Mouse (Mus musculus): ENCODE data around the gene Tmtc2. TPM values are rescaled to one million over a fixed set of nuclear protein-coding genes. Genes with fewer than 3 reads are reported as not detected.

The Tmtc2 gene
- total RNA-seq (2015; ENCODE audit: low replicate concordance) (not detected in 2 replicates), total RNA-seq (2017; ENCODE audit: low replicate concordance) (not detected in 2 replicates)

- peak; percentile 65 for ATAC-seq (replicated peaks; ENCODE audit: low FRiP score, poor library complexity, severe bottlenecking)
Observed at GRCm38 (mm10) chr10:105573908-105574694, at the start of gene Tmtc2. Tmtc2 (minus strand) TSS chr10:105574451.

- no peak for ATAC-seq (replicated peaks; ENCODE audit: low FRiP score, poor library complexity, severe bottlenecking)
Observed at GRCm38 (mm10) chr10:105612117-105612516, 37.9 kb upstream of the Tmtc2 start.

DNA sequence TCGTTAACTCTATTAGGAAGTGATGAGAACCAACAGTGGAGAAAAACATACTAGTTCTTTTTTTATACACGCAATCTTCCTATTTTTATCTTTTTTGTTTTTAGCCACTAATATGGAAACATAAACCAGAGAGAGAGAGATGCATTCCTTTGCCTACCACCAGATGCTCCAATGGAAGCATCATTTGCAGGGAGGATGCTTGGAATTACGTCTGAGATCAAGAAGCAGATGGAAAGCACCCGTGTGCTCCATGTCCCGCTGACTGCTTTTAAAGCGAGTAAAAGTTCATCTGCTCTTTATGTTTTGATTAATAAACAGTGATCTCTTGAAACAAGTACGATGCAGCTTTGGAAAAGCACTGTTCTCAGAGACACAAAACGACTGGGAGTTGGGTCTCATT, 24.6 kb upstream of the Tmtc2 start:
- ATAC-seq (replicated peaks; ENCODE audit: low FRiP score, poor library complexity, severe bottlenecking), result no peak

GRCm38 (mm10) chr10:105597226-105597625, 23.0 kb upstream of the Tmtc2 start:
- ATAC-seq (replicated peaks; ENCODE audit: low FRiP score, poor library complexity, severe bottlenecking), result no peak

GRCm38 (mm10) chr10:105595480-105596102, 21.3 kb upstream of the Tmtc2 start:
- ATAC-seq (replicated peaks; ENCODE audit: low FRiP score, poor library complexity, severe bottlenecking), result no peak

DNA sequence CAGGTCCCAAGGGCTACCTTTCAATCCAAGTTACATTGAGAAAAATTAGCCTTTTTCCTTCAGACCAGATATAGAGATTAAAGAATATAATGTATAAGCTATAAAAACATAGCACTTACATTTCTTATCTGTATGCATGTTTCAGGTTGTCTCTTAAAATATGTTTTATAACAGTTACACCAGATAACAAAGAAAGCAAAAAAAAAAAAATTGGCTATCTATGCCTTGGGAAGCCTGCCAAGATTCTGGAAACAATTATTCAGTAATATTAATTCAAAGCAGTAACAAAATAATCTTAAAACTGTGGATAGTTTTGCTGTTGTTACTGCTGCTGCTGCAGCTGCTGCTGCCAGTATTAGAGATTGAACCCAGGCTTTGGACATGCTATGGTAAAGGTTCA, 13.9 kb upstream of the Tmtc2 start:
- no peak for ATAC-seq (replicated peaks; ENCODE audit: low FRiP score, poor library complexity, severe bottlenecking)

DNA sequence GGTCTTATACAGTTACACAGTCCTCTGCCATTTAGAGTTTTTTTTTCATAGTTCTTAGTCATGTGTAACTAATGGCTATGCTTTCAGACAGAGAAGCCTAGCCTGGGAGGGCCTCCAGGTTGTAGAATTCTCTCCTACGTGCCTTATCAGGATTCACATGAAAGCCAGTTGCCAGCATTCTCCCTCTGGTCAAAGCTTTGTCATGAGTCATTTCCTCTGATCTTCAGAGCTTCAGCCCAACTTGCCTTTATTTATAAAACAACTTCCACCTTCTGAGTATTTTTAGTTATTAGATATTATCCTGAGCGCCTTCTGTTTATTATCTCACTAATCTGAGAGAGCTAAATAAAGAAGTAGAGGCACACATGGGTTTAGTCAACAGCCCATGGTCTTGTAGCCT, 5.1 kb upstream of the Tmtc2 start:
- ATAC-seq (replicated peaks; ENCODE audit: low FRiP score, poor library complexity, severe bottlenecking), result no peak

DNA sequence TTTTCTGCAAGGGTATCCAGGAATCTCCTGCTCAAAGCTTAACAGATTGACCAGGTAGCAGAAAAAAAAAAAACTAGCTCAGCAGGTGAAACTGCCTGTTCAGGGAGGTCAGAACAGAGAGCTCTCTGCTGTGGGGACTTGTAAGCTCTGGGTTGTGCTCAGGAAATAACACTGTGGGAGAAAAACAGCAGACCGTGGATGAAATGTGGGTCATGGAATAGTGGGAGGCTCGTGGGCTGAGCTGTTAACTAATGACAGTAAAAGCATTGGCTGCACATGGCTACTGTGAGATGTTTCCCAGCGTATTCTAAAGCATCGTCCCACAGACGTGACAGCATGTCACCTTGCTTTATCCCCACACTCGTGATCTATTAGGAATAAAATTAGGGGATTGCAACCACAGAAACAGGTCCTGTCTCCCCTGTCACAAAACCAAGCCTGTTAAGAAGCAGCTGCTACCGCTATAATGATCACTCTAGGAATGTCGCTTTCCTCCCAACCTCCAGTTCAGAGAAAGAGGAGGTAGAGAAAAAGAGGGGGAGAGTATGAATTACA, 4.1 kb upstream of the Tmtc2 start:
- ATAC-seq (replicated peaks; ENCODE audit: low FRiP score, poor library complexity, severe bottlenecking), result no peak

DNA sequence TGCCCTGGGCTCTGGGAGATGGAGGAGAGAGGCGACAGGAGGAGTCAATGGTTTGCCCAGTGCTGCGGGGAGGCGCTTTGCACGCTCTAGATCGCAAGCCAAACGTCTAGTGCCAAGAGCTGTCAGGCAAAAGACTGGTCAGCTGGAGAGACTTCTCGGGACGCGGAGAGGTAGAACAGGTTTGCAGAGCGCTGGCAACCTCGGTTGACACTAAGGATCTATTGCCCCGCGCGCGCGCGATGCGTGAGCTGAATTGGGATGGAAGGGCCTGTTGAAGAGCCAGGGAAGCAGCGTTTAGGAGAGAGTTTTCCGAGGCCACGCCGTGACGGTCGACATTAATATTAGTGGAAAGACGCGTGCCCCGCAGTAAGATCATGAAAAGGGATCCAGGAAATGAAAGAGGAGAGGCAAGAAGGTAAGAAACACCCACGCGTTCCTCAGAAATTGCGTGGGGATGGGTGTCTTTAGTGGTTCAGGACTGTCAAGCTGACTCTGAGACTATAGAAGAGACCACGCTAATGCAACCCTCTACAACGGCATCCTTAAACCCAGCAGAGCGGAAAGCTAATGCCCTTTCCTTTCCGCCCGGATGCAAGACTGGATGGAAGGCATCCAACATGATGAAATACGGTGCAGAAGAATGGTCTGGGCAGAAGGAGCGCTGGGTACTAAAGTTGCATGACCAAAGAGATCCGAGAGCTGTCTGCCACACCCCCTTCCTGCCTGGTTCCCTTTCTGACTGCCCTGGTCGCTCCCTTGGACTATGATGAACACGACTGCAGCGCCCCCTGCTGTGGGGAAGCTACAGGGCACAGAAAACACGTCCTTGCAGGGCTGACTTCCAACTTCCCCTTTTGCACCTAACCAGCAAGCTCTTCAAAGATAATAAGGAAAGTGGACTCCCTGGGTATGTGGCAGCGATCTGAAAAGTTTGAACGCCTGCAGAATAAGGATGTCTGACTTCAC, 727 bp upstream of the Tmtc2 start:
- ATAC-seq (replicated peaks; ENCODE audit: low FRiP score, poor library complexity, severe bottlenecking), result peak; percentile 52; the same call in 1 of the 2 replicates

DNA sequence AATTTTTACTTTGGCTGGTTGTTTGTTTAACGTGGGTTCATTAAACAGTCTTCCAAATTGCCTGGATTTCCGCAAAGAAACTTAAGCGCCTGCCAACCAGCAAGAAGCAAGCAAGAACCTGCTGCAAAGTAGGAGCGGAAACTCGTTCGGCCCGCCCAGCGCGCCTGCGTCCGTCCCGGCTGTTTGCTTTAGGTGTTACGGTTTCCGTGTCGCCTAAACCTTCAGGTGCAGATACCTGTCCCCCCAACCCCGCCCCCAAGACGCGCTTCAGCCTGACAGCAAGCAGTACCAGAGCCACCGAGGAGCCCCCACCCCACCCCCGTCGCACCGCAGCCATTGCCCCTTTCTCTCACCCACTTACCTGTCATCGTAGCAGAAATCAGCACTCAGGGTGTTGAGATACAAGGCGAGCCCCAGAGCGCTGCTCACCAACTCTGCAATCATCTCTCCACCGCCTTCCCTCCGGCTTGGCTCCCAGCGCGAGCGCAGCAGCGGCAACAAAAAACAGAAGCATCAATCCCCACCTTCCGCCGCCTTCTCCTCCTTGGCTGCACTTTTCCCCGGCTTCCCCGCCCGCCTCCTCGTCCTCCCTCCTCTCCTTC, 844 bp downstream of the Tmtc2 start:
- no peak for ATAC-seq (replicated peaks; ENCODE audit: low FRiP score, poor library complexity, severe bottlenecking)

DNA sequence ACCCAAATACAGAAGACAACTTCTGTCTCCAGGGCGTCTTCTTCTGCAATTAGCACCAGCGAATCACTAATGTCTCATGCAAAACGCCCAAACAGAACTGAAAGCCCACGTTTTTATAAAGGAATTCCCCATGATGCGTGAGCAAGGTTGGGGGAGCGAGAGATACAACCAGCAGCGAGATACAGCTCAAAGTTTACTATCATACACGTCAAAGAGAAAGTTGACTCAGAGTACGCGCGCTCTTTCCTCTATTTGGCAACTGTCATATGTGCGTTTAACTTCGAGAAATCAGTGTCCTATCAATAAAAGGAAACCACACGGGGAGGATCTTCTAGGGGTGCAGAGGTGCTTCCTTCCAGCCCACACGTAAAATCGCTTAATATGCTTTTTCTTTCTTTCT, 1.4 kb downstream of the Tmtc2 start:
- ATAC-seq (replicated peaks; ENCODE audit: low FRiP score, poor library complexity, severe bottlenecking), result no peak

- ATAC-seq (replicated peaks; ENCODE audit: low FRiP score, poor library complexity, severe bottlenecking), result no peak
Observed at GRCm38 (mm10) chr10:105572301-105572700, 1.9 kb downstream of the Tmtc2 start.

DNA sequence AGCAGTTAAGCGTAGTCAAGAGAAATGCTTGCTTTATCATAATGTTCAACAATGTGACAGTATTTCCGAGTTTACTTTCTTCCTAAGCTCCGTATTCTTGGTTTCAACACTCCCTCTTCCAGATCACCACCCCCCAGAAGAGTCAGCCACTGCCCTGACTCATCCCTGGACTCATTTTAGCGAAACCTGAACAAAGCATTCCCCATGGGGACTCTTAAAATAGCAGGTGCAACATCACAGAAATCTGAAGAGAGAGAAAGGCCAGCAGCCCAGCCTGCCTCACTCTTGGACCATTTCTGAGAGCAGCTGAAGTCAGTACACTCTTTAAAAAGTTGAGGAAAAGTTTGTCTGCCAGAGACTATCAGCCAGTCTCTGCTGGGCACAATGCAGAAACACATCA, 2.4 kb downstream of the Tmtc2 start:
- no peak for ATAC-seq (replicated peaks; ENCODE audit: low FRiP score, poor library complexity, severe bottlenecking)

DNA sequence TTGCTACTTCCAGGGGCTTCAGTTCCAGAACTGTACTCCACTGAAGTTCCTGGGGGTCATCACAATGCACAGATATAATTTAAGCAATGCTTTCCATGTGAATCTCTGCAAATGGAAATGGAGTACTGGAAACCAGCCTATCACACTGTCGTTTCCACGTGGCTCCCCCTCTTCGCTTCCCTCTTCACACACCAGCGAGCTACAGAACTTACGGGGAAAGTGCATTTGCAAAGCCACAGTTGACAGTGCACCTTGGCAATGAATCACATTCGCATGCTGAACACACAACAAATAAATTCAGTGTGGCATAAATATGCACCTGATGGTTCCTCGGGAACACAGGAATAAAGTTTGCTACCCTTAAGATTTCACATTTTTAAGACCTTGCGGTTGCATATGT, 3.2 kb downstream of the Tmtc2 start:
- ATAC-seq (replicated peaks; ENCODE audit: low FRiP score, poor library complexity, severe bottlenecking), result no peak

GRCm38 (mm10) chr10:105569573-105569972, 4.7 kb downstream of the Tmtc2 start:
- ATAC-seq (replicated peaks; ENCODE audit: low FRiP score, poor library complexity, severe bottlenecking), result no peak

GRCm38 (mm10) chr10:105567825-105568531, 6.3 kb downstream of the Tmtc2 start:
- no peak for ATAC-seq (replicated peaks; ENCODE audit: low FRiP score, poor library complexity, severe bottlenecking)

- ATAC-seq (replicated peaks; ENCODE audit: low FRiP score, poor library complexity, severe bottlenecking), result no peak
Observed at GRCm38 (mm10) chr10:105561548-105561947, 12.7 kb downstream of the Tmtc2 start.

- ATAC-seq (replicated peaks; ENCODE audit: low FRiP score, poor library complexity, severe bottlenecking), result no peak
Observed at GRCm38 (mm10) chr10:105557581-105557980, 16.7 kb downstream of the Tmtc2 start.

Data from erythroid progenitor cell, adult 5-6 weeks (primary cell).